In genomic region chr7:94281529-94281928, GRCm38 (mm10) we compare ENCODE assay signal across 16 mouse cellular contexts.
"Had no signal": no experiment of that assay in that cellular context is flagged by ENCODE, and none has a peak within 500 bp of the region (broad histone marks: within the 10 kb centered on the region; RNA-seq: fewer than 3 reads in every experiment).

No protein-coding gene starts in this region.

- H3K4me1 ChIP-seq: kidney, embryonic 15.5 days; limb, embryonic 13.5 days; stomach, embryonic 15.5 days had no signal

- DNase-seq: kidney, adult 2 months; kidney, postnatal 14 days; left cerebral cortex, postnatal 4 days; lung, adult 2 months; lung, postnatal 36 days; right cerebral cortex, postnatal 4 days; spleen, adult 18-20 months; thymus, adult 2 months; thymus, postnatal 36 days had no signal

- H3K36me3 ChIP-seq: kidney, embryonic 15.5 days; limb, embryonic 13.5 days; neural tube, embryonic 15.5 days; stomach, embryonic 15.5 days had no signal

- H3K4me3 ChIP-seq: kidney, embryonic 15.5 days; limb, embryonic 13.5 days; neural tube, embryonic 15.5 days; stomach, embryonic 15.5 days had no signal

- ATAC-seq: intestine, embryonic 16.5 days; lung, postnatal 0 days had no signal

- H3K9me3 ChIP-seq: kidney, embryonic 15.5 days; limb, embryonic 13.5 days; neural tube, embryonic 15.5 days; stomach, embryonic 15.5 days had no signal

- H3K27ac ChIP-seq: kidney, embryonic 15.5 days; limb, embryonic 13.5 days; liver, embryonic 14.5 days; neural tube, embryonic 15.5 days; stomach, embryonic 15.5 days had no signal

- H3K27me3 ChIP-seq: kidney, embryonic 15.5 days; limb, embryonic 13.5 days; neural tube, embryonic 15.5 days; stomach, embryonic 15.5 days had no signal

- H3K4me2 ChIP-seq: kidney, embryonic 15.5 days; limb, embryonic 13.5 days; neural tube, embryonic 15.5 days; stomach, embryonic 15.5 days had no signal

- H3K9ac ChIP-seq: kidney, embryonic 15.5 days; limb, embryonic 13.5 days; liver, embryonic 14.5 days; neural tube, embryonic 15.5 days; stomach, embryonic 15.5 days had no signal
